Comparison of ENCODE assay signal across 14 mouse cellular contexts in genomic region chr11:48525517-48525916, GRCm38 (mm10).
"Had no signal": no experiment of that assay in that cellular context is flagged by ENCODE, and none has a peak within 500 bp of the region (broad histone marks: within the 10 kb centered on the region; RNA-seq: fewer than 3 reads in every experiment).

No protein-coding gene starts in this region.

- H3K27me3 ChIP-seq: kidney, embryonic 15.5 days; liver, embryonic 15.5 days; lung, embryonic 15.5 days; megakaryocyte, embryonic 14.5 days; midbrain, embryonic 15.5 days; stomach, embryonic 15.5 days had no signal

- ATAC-seq: intestine, embryonic 16.5 days; midbrain, embryonic 15.5 days had no signal

- H3K9me3 ChIP-seq: kidney, embryonic 15.5 days; liver, embryonic 15.5 days; lung, embryonic 15.5 days; midbrain, embryonic 15.5 days; stomach, embryonic 15.5 days had no signal

- H3K27ac ChIP-seq: kidney, embryonic 15.5 days; liver, embryonic 15.5 days; lung, embryonic 15.5 days; macrophage; midbrain, embryonic 15.5 days; stomach, embryonic 15.5 days had no signal

- H3K4me2 ChIP-seq: kidney, embryonic 15.5 days; liver, embryonic 11.5 days; liver, embryonic 15.5 days; lung, embryonic 15.5 days; midbrain, embryonic 11.5 days; midbrain, embryonic 15.5 days; stomach, embryonic 15.5 days had no signal

- H3K36me3 ChIP-seq: kidney, embryonic 15.5 days; liver, embryonic 15.5 days; lung, embryonic 15.5 days; midbrain, embryonic 15.5 days; stomach, embryonic 15.5 days had no signal

- DNase-seq: kidney, adult 2 months; kidney, postnatal 14 days; lung, postnatal 14 days; thymus, postnatal 36 days had no signal

- H3K4me3 ChIP-seq: kidney, embryonic 15.5 days; liver, embryonic 15.5 days; lung, embryonic 15.5 days; megakaryocyte, embryonic 14.5 days; midbrain, embryonic 15.5 days; stomach, embryonic 15.5 days had no signal

- H3K4me1 ChIP-seq: kidney, embryonic 15.5 days; liver, embryonic 15.5 days; lung, embryonic 15.5 days; megakaryocyte, embryonic 14.5 days; midbrain, embryonic 15.5 days; stomach, embryonic 15.5 days had no signal

- H3K9ac ChIP-seq: kidney, embryonic 15.5 days; liver, embryonic 15.5 days; lung, embryonic 15.5 days; midbrain, embryonic 15.5 days; stomach, embryonic 15.5 days had no signal
